Mouse (Mus musculus) lung, adult 18-20 months (tissue): Measurements from ENCODE around the gene Prrc2a.

Experiments
- DNase-seq, 2 experiments: peaks; one replicate each; pipeline ENCODE4 v3.0.0; 2022; ENCODE audit warnings: mixed read lengths in 2 of 2

Prrc2a gene

DNA sequence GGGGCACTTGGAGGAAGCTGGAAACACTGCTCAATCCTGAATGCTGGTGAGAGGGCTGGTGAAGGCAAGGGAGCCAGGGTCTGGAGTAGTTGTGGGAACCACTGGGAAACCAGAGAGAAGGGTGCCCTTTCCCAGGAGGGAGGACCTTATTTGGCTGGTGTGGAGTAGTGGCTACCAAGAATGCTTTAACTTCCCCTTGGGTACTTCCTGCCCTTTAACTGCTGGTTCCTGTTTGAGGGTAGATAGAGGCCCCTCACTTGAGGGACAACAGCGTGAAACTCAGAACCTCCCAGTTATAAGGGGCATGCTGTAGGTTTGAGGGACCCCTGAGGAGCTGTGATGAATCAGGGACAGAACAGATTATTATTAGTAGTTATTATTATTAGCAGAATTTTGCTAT, 24.5 kb upstream of the Prrc2a start:
- DNase-seq, result no peak

DNA sequence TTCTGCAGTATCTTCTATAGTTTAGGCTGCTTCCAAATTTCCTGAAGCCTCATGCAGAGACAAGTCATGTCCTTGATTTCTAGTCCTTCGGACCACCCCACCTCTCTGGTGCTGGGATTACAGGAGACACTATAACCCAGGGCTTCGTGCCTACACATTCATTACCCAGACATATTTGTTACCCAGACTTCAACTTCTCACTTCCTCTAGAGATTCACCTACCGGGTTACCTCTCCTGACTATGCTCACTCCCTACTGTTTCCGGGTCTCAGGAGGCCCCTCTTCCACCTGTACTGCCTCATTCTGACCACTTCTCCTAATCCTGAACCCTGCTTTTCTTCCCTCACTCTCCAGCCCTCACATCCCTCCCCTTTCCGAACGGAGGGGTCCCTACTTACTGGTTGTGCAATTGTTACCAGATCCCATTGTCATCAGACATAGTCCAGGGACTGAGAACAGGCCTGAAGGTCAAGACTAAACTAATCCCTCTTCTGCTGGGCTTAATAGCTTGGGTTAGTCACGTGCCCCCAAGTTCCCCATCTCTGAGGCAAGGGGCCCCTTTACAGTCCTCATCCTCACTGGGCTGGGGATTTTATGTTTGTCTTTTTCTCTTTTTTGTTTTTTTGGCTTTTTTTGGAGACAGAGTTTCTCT, 23.4 kb upstream of the Prrc2a start, which contains the start of gene Lst1:
Lst1 (minus strand) TSS at position 481 of the 652 bp plus-strand sequence.
- no peak for DNase-seq

DNA sequence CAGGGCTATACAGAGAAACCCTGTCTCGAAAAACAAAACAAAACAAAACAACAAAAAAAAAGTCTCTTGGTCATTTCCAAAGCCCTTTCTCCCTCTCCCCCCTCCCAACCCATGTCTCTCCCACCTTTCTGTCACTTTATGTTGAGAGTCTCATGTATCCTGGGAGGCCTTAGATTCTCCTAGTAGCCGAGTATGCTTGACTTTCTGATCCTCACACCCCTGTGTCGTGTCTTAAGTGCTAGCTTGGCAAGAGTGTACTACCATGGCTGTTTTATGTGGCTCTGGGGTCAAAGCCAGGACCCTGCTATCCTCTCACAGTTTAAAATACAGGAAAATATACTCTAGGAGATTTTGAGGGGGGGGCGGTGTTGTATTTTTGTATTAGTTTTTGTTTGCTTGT, 22.6 kb upstream of the Prrc2a start:
- no peak for DNase-seq

DNA sequence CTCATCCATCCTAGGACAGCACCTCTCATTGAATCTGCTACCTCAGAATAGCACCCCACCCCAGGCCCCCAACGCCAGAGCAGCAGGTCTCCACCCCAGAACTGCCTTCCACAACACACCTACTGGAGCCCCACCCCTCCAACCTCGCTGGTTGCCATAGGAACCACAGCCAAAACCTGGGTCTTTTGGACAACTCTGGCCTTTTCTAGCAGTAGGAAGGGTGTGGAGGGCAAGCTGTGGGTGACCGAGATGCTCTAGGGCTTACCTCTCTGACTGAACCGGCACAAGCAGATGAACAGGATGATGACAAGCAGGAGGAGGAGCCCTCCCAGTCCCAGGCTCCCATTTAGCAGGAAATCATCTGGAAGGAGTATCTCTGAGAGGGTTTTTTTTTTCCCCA, 22.0 kb upstream of the Prrc2a start:
- DNase-seq, result peak; percentile 55 to 58

DNA sequence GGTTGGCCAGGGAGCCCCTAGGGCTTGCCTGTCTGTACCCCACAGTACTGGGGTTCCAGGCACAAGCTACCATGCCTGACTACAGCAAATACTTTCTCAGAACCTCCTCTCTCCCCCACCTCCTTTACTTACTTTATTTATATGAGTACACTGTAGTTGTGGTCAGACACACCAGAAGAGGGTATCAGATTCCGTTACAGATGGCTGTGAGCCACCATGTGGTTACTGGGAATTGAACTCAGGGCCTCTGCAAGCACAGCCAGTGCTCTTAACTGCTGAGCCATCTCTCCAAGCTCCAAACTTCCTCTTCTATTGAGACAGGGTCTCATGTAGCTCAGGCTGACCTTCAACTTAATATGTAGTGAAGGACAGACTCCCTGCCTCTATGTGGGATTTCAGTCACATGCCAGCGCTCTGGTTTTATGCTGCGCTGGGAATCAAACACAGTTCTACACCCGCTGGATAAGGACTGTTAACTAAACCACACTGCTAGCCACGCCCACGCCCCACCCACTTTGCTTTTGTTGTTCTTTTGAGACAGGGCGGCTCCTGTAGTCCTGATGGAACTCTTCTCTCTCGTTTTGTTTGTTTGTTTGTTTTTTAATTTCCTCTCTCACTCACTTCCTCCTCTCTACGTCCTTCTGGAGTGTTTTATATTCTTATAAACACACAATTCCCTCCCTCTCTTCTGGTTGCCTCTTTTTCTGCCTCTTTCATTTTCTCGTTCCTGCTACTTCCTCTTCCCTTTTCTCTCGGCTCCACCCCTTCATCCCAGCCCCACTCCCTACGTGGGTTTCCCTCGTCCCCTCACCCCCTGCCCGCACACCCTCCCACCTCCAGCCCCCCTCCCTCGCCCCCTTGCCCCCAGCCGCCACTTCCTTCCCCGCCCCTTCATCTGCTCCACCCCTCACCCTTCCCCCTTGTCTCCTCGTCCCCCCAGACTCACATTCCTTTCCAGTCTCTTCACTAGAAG, 21.2 kb upstream of the Prrc2a start:
- peak; percentile 83 to 84 for DNase-seq

DNA sequence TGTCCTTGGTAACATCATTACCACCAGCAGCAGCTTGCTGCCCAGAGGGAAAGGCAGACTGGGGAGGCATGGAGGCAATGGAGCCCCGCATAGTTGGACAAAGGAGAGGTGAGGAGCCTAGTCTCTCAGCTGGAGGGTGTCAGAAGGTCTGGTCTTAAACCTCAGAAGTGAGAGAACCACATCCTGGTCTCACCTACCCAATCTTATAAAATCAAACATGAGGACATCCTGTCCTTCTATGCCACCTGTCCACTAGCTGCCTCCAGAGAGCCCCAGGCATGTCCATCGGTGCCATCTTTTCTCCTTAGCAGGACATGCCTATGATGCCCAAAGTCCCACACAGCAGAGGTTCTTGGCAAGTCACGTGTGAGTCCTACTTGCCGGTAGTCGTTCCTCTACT, 15.4 kb upstream of the Prrc2a start:
- no peak for DNase-seq

DNA sequence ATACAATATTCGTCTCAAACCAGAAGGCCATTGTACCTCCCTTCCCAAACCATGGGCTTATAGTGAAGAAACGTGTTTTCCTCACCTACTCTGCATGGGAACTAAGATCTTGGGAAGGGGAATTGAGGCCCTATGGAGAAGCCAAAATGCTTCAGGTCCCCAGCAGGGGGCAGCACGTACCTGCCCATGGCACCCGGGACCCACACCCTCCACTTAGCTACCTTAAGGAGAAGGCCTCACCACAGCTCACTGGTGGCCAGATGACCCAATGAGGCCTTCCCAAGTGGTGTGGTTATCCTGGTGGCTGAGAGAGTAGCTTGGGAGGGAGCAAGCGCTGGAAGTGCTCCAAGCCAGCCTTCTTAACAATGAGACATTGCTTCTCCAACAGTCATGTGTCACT, 13.8 kb upstream of the Prrc2a start:
- DNase-seq, result peak; percentile 73 to 78

DNA sequence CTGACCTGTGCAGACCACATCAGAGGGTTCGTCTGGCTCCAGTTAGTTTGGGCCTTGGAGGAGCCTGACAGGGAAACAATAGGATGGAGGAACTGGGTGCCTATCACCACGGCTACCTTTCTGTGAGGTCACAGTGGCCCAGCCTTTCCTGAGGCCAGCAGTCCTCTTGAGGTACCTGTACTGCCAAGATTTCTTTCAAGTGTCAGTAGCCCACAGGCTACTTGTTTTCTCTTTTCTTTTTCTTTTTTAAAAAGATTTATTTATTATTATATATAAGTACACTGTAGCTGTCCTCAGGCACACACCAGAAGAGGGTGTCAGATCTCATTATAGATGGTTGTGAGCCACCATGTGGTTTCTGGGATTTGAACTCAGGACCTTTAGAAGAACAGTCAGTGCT, 11.3 kb upstream of the Prrc2a start, which contains the start of gene Aif1:
Aif1 (minus strand) TSS at position 101 of the 400 bp plus-strand sequence.
- peak in 1 of 2 experiments; percentile 25 for DNase-seq

DNA sequence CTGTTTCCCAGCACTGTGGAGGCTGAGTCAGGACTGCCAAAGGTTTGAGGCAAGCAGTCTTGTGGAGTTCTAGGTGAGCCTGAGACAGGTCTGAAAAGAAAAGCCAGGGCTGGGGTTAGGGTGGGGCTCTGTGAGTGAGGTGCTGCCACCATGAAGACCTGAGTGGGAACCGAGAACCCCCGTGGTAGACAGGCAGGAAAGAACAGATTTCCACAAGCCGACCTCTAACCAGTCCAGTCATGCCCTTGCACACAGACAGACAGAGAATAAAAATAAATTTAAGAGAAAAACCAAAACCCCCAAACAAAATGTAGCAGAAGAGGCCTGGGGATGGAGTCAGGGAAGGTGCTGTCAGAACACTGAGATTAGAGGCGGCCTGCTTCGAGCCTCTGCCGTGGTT, 10.7 kb upstream of the Prrc2a start:
- DNase-seq, result no peak

DNA sequence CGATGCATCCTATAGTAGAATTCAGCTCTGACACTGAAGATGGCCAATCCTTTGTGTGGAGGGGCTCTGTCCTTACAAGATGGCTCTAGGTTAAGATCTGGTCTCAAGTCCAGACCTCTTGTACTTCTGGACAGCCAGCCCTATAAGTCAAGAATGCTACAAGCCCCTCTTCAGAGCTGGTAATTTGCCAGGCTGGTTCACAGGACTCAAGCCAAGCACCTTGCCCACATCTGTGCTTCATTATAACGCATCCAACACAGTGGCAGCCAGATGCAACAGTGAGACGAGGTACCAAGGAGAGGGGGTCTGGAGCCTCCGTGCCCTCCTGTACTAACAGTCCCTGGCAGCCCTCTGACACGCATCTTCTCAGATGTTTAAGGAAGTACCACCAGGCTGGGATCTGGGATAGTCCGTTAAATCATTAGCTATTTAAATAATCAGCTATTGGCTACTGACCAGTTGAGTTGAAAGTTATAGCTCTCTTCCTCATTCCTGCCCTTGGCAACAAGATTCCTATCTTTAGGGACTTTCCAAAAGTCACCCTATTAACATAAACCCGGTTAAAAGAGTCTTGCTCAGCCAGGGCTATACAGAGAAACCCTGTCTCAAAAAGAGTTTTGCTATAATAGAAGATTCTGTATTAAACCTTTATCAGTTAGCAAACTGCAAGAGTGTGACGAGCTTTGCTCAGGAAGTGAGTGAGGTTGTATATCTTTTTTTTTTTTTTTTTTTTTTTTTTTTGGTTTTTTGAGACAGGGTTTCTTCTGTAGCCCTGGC, 9.7 kb upstream of the Prrc2a start:
- DNase-seq, result no peak

DNA sequence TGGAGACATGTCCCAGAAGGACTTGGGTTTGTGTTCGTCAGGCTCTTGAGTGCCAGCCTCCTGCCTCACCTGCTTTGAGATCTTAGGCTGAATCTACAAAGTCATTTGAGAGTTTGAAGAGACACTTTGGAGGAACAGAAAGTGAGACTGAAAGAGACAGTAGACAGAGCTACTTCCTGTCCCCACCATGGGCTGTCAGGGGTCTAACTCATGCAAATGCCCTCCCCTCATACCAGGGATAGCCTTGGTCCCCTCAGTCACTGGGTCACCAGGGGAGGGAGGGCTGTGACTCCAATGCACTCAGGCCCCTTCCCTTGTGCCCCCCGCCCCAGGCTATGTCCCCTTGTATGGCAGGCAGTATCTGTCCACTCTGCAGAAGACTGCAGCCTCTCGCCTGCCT, 8.6 kb upstream of the Prrc2a start:
- DNase-seq, result no peak

DNA sequence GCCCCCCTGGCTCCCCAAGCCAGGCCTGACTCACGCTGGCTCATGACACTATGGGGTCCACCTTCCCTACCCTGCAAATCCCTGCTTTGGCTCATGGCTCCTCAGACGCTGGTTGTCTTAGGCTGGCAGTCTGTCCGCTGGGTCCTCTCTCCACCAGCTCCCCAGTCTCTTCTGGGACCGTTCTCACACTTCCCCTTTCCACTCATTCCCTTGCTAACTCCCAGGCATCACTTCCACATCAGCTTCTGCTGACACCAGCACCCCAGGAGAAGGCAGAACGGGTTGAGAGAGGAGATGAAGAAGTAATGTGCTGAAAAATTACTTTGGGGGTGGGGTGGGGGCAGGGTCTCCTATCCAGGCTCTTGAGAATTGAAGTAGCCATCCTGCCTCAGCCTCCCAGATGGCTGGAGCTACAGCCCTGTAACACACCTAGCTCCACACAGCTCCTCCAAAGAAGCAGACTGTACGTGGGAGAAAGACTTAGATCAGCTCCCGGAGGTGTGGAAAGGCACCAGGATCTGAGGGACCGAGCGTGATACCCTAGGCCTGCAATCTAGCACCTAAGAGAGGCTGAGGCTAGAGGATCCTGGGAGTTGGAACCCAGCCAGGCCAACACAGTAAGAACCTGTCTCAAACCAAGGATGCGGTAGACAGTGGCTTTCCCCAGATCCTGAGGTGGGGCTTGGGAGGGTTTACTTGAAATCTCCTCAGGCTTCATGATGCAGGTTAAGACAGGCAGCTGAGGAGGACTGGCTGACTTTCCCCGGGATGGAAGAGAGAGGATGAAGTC, 7.9 kb upstream of the Prrc2a start:
- no peak for DNase-seq

DNA sequence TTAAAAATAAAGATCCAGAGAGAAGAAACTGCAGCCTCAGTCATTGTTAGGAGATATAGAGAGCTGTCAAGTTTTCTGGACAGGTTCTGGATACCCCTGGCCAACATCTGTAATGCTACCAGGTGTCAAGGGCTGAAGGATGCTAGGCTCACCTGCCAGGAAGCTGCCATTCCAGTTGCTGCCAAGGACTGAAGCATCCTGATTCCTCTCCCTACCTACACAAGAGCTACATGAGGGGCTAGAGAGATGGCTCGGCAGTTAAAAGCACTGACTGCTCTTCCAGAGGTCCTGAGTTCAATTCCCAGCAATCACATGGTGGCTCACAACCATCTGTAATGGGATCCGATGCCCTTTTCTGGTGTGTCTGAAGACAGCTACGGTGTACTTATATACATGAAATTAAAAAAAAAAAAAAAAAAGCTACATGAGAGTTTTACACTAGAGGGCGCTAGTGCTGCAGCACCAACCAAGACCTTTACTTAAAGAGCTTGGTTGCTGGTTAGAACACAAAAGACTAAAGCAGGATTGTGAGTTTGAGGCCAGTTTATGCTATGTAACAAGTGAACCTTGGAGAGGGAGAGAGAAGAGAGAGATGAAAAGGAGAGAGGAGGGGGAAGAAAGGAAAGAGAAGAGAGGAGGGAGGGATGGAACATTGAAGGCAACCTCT, 4.0 kb upstream of the Prrc2a start:
- DNase-seq, result no peak

DNA sequence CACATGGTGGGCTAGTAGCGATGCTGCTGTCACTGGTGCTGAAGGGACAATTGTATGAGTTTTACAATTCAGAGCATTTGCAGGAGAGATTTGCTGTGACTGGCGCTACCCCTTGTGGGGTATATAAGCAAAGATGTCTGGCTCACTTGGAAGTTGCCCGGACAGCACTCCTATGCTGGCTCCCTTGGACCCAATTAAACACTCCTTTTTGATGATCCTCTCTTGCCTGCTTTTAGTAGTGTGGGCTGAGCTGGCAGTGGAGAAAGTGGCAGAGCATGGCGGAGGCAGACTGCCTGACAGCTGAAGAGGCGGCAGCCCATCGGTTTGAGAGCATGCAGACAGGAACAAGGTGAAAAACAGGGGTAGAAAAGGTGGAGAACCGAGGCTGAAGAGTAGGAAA, 3.1 kb upstream of the Prrc2a start:
- DNase-seq, result no peak

DNA sequence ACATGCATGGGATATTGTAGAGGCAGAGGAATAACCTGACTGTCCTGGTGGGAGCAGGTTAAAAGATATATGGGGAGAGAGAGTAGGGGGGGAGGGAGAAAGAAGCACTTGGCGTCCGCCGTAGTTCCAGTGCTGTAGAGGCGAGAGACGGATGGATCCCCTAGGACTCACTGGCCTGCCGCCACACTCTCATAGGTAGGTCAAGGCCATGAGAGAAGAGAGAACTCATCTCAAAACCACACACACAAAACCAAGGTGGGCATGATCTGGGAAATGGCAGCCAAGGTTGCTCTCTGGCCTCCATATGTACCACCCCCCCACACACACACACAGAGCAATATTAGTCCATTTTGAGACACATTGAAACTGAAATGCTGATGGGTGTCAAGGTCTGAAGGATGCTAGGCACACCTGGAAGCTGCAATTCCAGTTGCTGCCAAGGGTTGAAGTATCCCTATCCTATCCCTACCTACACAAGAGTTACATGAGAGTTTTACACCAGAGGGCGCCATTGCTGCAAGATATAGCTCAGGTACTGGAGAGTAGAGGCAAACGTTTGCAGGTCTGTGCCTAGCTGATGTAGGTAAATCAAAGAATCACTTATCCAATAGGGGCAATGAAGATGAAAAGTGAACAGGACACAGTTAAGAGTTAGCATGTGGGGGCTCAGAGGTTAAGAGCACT, 1.8 kb upstream of the Prrc2a start:
- DNase-seq, result peak; percentile 60 to 81

DNA sequence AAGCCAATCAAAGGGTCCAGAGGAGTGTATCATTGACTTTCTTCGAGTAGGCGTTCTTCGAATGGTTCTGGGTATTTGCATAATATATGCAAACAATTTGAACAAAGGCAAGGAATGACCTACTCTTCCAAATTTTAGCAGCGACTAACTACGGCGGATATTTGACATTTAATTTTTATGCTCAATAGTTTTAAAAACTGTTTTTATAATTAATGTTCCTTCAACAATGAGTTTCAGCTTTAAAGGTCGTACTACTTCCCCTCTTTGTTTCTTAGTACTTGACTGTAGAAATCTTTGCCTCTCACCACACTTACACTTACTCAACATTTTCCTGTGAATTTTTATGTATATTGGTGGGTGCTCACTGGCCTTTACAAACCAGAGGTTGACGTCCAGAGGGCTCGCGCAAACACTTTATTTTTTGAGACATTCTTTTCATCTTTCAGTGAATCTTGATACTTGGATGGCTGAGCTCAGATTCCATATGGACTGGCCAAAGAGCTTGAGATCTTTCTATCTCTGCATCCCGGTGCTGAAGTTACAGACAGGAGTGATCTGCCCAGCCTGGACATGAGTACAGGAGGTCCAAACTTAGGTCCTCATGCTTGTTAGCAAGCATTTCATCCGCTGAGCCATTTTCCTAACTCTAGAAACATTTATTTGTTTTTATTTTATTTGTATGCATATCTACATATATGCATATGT, 906 bp upstream of the Prrc2a start:
- no peak for DNase-seq

DNA sequence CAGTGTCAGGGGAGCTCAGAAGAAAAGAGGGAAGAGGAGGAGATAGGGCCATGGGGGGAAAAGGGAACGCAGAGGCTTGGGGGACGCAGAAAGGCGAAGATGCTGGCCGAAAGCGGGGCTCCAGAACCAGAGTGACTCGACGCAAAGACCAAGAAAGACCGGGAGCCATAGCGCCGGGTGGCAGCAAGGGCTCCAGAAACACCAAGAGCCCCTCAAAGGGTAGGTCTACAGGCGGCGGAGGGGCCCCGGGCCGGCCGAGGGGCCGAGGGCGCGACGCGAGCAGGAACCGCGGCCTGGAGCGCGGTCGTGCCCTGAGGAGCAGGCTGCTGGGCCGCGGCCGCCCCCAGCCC, 504 bp downstream of the Prrc2a start:
- DNase-seq, result peak in 1 of 2 experiments; percentile 24

DNA sequence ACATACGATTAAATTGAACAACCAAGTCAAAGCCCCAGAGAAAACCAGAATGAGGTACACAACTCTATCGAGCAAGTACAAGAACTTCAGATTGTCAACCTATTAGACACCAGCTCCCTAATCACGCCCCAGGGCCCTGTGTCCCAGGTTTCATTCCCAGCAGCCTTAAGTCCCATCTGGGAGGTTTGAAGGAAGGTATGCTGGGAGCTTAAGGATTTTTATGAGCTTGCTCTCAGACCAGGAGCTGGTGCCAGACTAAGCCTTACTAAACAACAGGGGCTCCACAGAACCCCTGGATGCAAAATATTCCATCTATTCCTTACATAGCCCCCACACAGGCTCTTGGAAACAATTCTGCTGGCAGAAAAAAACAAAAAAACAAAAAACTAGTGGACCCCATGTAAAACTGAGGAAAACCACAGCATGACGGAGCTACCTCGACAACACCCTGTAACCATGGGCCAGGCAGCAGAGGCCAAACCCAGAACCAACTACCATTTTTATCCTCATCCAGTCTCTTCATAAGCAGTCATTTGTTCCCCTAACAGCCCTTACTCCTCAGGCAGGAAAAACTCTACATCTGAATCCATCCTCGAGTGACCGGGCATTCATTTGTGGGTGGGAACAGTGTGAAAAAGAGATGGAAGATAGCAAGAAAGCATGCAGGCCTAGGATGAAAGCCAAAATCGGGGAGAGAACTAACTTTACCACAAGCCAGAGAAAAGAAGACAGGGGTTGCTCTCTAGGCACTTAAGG, 1.2 kb downstream of the Prrc2a start:
- no peak for DNase-seq

DNA sequence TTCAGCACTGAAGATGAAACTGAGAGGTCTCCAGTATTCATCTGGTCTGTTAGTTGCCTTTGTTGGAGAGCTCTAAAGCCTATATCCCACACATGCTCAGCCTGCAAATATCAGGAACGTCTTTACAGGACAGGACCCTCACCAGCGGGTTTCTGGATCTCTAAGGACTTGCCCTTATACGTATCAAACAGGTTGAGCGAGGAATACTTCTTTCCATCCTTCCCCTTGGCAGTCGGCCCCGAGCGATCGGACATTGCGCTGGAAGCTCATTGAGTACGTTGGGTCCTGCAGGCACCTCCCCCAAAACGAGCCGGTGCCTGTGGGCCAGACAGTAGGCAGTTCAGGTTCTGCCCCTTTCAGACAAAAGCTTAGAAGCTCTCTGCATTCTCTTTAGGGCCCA, 2.0 kb downstream of the Prrc2a start:
- peak; percentile 66 to 72 for DNase-seq

DNA sequence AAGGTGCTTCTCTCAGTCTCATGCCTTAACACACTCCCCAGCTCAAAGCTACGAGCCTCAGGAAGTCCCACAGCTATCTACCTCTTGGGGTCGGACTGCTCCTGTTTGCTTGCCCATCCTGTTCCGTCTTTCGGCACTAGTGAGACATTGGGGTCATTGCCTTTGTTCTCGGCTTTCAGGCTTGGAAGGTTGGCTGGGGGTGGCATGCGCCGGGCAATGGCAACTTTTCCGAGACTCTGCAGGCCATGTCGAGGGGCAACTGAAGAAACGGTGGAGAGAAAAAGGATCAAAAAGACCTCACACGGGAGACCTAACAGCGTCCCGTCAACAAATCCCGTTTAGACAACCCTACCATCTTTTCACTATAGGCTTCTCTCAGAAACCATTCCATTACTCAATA, 2.6 kb downstream of the Prrc2a start:
- DNase-seq, result no peak
